Mouse (Mus musculus): ENCODE data around the gene Cryl1. TPM values are rescaled to one million over a fixed set of nuclear protein-coding genes. Genes with fewer than 3 reads are reported as not detected.

Gene Cryl1
- polyA plus RNA-seq, 1 experiment from 2014 or later: 10.8 TPM

DNA sequence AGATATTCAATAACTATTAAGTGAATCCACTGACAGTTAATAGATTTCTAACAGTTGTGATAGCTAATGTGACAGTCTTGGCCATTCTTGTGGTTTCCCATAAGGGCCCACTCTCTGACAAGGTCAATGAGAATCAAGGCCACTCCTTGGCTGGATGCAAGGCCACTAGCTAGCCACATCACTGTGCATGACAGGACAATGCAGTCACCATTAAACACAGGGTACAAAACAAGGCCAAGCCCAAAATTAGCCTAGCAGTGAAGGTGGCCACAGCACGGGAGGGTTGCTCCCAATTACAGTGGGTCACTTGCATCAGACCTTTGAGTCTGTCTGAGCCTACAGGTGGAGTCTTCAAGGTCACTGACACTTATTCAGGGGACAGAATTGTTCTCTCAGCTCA, 126.5 kb downstream of the Cryl1 start:
- Histone ChIP-seq H3K4me2 (no peak overlapping the region), H3K27me3 (no peaks in the 10 kb centered on the region), H3K27ac (no peak overlapping the region), H3K4me1 (replicated peaks) (no peaks in the 10 kb centered on the region), H3K36me3 (no peaks in the 10 kb centered on the region), H3K9ac (no peak overlapping the region), H3K4me3 (no peak overlapping the region), H3K9me3 (replicated peaks) (no peaks in the 10 kb centered on the region)
- 65% methylated on average over 1 of the region's 1 CpGs for WGBS
- ATAC-seq (replicated peaks; ENCODE audit: insufficient number of reproducible peaks, insufficient read depth, low FRiP score, low read depth): no peak

DNA sequence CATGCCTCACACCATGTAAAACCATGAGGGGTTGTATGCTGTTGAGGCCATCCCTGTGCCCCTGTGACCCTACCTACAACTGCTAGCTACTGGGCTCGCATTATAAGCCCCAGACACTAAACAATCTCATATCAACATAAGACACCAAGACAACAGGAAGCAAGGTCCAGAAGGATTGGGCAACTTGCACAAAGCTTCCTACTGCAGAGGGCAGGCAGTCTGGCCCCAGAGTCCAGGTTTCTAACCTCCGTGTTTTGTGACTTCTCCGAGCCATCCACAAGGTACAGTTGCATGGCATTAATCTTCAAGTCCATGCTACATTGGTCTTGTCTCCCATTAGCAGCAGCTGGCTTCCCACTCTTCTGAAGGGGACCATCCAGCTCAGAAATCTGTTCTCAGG, 129.4 kb downstream of the Cryl1 start:
- 80% methylated on average over 3 of the region's 3 CpGs for WGBS
- no peak for ATAC-seq (replicated peaks; ENCODE audit: insufficient number of reproducible peaks, insufficient read depth, low FRiP score, low read depth)
- Histone ChIP-seq H3K9me3 (replicated peaks) (no peaks in the 10 kb centered on the region), H3K27ac (no peak overlapping the region), H3K4me1 (replicated peaks) (no peaks in the 10 kb centered on the region), H3K27me3 (no peaks in the 10 kb centered on the region), H3K4me3 (no peak overlapping the region), H3K36me3 (no peaks in the 10 kb centered on the region), H3K9ac (no peak overlapping the region), H3K4me2 (no peak overlapping the region)

DNA sequence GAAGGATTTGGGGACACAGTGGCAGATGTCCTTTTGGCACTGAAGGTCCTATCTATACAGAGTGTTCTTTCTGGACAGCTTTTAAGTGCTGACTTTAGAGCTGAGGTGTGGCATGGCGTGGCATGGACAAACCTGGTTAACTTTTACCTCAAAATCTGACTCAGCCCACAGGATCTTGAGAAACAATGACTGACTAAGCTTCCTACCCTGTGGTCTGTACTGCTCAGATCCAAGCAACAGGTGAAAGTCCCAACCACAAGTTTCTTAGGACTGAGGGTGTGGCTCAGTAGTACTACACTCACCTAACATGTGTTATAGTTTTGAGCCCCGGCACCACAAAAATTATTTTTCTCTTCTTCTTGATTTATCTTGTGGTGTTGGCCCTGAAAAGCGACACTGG, 130.0 kb downstream of the Cryl1 start:
- Histone ChIP-seq H3K9me3 (replicated peaks) (no peaks in the 10 kb centered on the region), H3K9ac (no peak overlapping the region), H3K4me3 (no peak overlapping the region), H3K27ac (no peak overlapping the region), H3K36me3 (no peaks in the 10 kb centered on the region), H3K27me3 (no peaks in the 10 kb centered on the region), H3K4me2 (no peak overlapping the region), H3K4me1 (replicated peaks) (no peaks in the 10 kb centered on the region)
- WGBS: 85% methylated on average over 3 of the region's 3 CpGs
- ATAC-seq (replicated peaks; ENCODE audit: insufficient number of reproducible peaks, insufficient read depth, low FRiP score, low read depth): no peak

DNA sequence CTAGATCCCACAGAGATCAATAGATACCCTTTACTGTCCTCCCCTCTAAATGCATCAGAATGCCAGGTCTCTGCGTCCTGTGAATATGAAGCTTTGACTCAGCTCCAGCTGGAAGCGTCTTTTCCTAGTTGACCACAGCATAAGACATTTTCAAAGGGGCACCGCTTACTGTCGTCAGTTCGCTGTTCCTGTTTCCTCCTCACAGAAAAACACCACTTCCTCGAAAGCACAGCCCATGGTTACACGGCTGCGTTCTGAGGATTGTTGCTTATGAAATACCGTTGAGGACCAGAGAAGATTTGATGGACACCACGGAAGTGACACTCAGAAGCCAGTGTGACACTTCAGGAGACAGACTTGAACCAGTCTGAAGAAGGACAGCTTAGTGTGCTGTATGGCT, 134.4 kb downstream of the Cryl1 start:
- no peak overlapping the region for H3K4me2 ChIP-seq
- no peak overlapping the region for H3K4me3 ChIP-seq
- H3K36me3 ChIP-seq: no peaks in the 10 kb centered on the region
- WGBS: 65% methylated on average over 10 of the region's 10 CpGs
- no peaks in the 10 kb centered on the region for H3K4me1 ChIP-seq (replicated peaks)
- H3K9ac ChIP-seq: no peak overlapping the region
- no peak for ATAC-seq (replicated peaks; ENCODE audit: insufficient number of reproducible peaks, insufficient read depth, low FRiP score, low read depth)
- no peaks in the 10 kb centered on the region for H3K27me3 ChIP-seq
- no peaks in the 10 kb centered on the region for H3K9me3 ChIP-seq (replicated peaks)
- H3K27ac ChIP-seq: no peak overlapping the region

DNA sequence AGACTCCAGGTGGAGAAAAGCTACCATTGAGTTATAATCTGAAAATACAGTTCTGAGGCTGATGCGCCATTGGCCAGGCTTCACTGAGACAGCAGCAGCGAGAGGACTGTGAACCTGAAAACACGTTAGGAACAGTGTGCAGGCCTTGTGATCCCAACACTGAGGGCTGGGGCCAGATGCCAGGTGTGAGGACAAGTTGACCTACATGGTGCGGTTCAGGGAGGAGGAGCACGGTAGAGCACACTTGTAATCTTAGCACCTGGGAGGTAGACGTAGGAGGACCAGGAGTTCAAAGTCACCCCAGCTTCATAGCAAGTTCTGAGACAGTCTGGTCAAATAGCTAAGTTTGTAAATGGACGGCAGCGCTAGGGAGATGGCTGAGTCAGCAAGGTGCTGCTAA, 139.0 kb downstream of the Cryl1 start:
- no peaks in the 10 kb centered on the region for H3K36me3 ChIP-seq
- no peak overlapping the region for H3K4me2 ChIP-seq
- H3K4me1 ChIP-seq (replicated peaks): no peaks in the 10 kb centered on the region
- H3K4me3 ChIP-seq: no peak overlapping the region
- no peak overlapping the region for H3K27ac ChIP-seq
- ATAC-seq (replicated peaks; ENCODE audit: insufficient number of reproducible peaks, insufficient read depth, low FRiP score, low read depth): no peak
- H3K9me3 ChIP-seq (replicated peaks): no peaks in the 10 kb centered on the region
- no peaks in the 10 kb centered on the region for H3K27me3 ChIP-seq
- H3K9ac ChIP-seq: no peak overlapping the region
- WGBS: 80% methylated on average over 8 of the region's 8 CpGs

DNA sequence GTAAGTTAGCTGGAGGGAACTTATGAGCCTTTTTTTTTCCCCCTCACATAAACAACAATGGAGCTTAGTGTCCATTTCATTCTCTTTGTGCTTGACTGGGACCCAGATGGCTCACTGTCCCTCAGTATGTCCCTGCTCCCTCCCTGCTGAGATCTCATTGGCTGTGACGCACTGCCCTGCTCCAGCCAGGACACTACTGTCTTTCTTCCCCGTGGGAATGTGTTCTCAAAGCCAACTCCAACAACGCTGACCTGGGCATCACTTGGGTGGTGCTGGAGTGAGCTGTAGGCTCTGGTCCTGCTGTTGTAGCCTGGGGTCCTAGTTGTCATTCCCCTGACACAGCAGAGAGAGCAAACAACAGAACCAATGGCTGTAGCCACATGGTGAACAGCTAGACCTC, 149.7 kb downstream of the Cryl1 start:
- Histone ChIP-seq H3K4me2 (no peak overlapping the region), H3K9me3 (replicated peaks) (no peaks in the 10 kb centered on the region), H3K36me3 (no peaks in the 10 kb centered on the region), H3K4me1 (replicated peaks) (no peaks in the 10 kb centered on the region), H3K9ac (no peak overlapping the region), H3K27ac (no peak overlapping the region), H3K27me3 (0 out of 2 replicates have a peak, but pooled peaks cover 3% of the 10 kb centered on the region), H3K4me3 (no peak overlapping the region)
- no peak for ATAC-seq (replicated peaks; ENCODE audit: insufficient number of reproducible peaks, insufficient read depth, low FRiP score, low read depth)
- 71% methylated on average over 3 of the region's 3 CpGs for whole genome bisulfite sequencing

DNA sequence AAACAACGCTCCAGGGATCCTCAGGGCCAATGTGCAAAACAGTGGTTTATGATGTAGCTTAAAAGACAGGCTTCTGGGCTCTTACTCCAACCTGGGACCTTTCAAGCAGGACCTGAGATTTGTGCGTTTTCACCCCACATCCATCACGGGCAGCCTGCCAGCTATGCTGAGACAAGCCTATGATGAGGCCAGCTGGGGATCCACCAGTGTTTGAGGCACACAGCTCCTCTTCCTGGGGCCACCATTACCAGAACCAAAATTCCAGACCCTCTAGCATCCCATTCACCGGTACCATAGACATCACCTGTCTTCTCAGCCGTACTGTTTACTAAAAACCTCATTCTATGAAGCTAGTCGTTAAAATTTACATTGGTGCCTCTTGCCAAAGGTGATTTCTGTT, 151.8 kb downstream of the Cryl1 start:
- Histone ChIP-seq H3K4me3 (no peak overlapping the region), H3K9ac (no peak overlapping the region), H3K4me2 (no peak overlapping the region), H3K4me1 (replicated peaks) (no peaks in the 10 kb centered on the region), H3K27ac (no peak overlapping the region), H3K27me3 (0 out of 2 replicates have a peak, but pooled peaks cover 3% of the 10 kb centered on the region), H3K9me3 (replicated peaks) (no peaks in the 10 kb centered on the region), H3K36me3 (no peaks in the 10 kb centered on the region)
- 68% methylated on average over 6 of the region's 6 CpGs for WGBS
- no peak for ATAC-seq (replicated peaks; ENCODE audit: insufficient number of reproducible peaks, insufficient read depth, low FRiP score, low read depth)

DNA sequence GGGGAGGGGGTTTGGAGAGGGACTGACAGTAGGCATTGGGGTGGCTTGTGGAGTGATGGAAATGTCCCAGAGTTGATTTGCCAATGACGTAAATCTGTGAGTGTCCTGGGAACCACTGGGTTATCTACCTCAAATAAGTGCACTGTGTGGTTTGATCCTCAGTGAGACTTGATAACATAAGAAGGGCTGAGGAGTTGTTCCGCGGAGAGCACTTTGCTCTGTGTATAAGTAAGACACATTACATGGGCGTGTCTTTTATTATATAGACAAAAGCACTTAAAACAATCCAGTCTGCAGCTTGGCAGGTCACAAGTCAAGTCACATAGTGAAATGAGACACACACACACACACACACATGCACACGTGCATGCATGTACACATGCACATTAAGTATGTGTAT, 155.4 kb downstream of the Cryl1 start:
- Histone ChIP-seq H3K27me3 (0 out of 2 replicates have a peak, but pooled peaks cover 3% of the 10 kb centered on the region), H3K9me3 (replicated peaks) (no peaks in the 10 kb centered on the region), H3K4me1 (replicated peaks) (no peaks in the 10 kb centered on the region), H3K36me3 (no peaks in the 10 kb centered on the region), H3K27ac (no peak overlapping the region), H3K4me2 (no peak overlapping the region), H3K9ac (no peak overlapping the region), H3K4me3 (no peak overlapping the region)
- ATAC-seq (replicated peaks; ENCODE audit: insufficient number of reproducible peaks, insufficient read depth, low FRiP score, low read depth): no peak
- 72% methylated on average over 5 of the region's 5 CpGs for WGBS

DNA sequence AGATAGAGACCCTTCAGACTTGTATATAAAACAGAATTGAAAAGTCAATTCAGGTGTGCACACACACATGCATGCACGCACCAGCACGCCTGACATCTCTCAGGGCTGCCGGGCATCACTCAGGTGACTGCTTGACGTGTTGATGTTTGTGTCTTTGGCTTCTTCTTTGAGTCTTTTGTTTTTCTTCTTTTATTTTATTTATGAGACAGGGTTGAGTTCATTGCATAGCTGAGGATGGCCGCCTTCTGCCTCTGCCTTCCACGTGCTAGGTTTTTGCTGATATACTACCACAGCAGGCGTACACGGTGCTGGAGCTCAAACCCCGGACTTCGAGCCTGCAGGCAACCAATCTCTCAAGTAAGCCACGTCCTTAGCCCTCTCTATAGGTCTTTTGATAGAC, 163.1 kb downstream of the Cryl1 start:
- no peaks in the 10 kb centered on the region for H3K9me3 ChIP-seq (replicated peaks)
- no peak for ATAC-seq (replicated peaks; ENCODE audit: insufficient number of reproducible peaks, insufficient read depth, low FRiP score, low read depth)
- H3K4me1 ChIP-seq (replicated peaks): no peaks in the 10 kb centered on the region
- no peak overlapping the region for H3K4me3 ChIP-seq
- H3K4me2 ChIP-seq: no peak overlapping the region
- H3K9ac ChIP-seq: no peak overlapping the region
- no peaks in the 10 kb centered on the region for H3K27me3 ChIP-seq
- WGBS: 78% methylated on average over 11 of the region's 11 CpGs
- no peaks in the 10 kb centered on the region for H3K36me3 ChIP-seq
- no peak overlapping the region for H3K27ac ChIP-seq

DNA sequence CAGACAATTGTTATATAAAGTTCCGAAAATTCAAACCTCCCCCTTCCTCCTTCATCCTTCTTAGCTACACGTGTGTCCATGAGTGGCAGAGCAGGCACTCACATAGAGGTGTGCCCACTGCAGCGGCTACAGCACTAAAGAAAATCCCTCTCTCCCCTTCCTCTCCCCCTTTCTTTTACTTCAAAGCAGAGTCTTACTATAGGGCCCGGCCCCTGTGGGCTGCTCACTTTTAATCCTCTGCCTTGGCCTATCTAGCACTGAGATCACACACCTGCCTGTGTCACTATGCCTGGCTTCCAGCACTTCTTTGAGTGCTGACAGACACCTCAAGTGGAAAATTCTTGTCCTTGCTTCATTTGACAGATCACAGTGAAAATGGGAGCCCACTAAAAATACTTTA, 163.6 kb downstream of the Cryl1 start:
- Histone ChIP-seq H3K9me3 (replicated peaks) (no peaks in the 10 kb centered on the region), H3K27me3 (no peaks in the 10 kb centered on the region), H3K36me3 (no peaks in the 10 kb centered on the region), H3K4me2 (no peak overlapping the region), H3K27ac (no peak overlapping the region), H3K4me1 (replicated peaks) (no peaks in the 10 kb centered on the region), H3K9ac (no peak overlapping the region), H3K4me3 (no peak overlapping the region)
- ATAC-seq (replicated peaks; ENCODE audit: insufficient number of reproducible peaks, insufficient read depth, low FRiP score, low read depth): no peak
- WGBS: 33% methylated on average over 4 of the region's 4 CpGs

DNA sequence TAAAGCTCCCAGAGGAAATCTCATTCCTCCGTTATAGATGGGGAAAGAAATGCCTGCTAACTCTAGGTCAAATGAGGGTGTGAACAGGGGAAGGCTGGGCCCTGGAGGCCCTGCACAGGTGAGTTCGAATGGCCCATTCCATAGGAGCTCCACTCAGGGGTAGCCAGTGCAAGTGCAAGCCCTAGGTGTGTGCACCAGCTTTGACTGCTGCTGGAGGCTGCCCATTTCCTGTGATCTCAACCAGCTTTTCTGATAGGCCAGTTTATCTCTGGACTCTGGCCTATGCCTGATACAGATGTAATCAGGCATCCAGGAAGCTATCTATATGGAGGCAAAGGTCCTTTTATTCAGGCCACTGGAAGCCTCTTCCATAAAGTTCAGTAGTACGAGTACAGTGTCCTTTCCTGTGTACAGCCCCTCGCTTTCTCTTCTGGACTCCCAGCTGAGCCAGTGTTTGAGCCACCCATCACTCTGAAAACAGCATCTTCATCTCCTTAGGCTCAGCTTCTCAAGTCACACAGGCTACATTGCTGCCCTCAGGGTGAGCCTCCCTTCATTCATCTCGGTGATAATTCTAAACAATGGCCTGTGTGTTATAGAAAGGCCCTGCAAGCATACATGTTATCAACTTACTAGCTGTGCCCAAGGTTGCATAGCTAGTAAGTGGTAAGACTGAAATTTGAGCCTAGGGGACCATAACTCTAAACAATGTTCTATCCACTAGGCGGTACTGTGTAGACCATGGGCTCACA, 167.9 kb downstream of the Cryl1 start:
- Histone ChIP-seq H3K27ac (no peak overlapping the region), H3K4me2 (no peak overlapping the region), H3K9ac (no peak overlapping the region), H3K9me3 (replicated peaks) (no peaks in the 10 kb centered on the region), H3K4me3 (no peak overlapping the region), H3K4me1 (replicated peaks) (no peaks in the 10 kb centered on the region), H3K27me3 (no peaks in the 10 kb centered on the region), H3K36me3 (no peaks in the 10 kb centered on the region)
- no peak for ATAC-seq (replicated peaks; ENCODE audit: insufficient number of reproducible peaks, insufficient read depth, low FRiP score, low read depth)
- WGBS: 63% methylated on average over 6 of the region's 6 CpGs
